In the genomic region with DNA sequence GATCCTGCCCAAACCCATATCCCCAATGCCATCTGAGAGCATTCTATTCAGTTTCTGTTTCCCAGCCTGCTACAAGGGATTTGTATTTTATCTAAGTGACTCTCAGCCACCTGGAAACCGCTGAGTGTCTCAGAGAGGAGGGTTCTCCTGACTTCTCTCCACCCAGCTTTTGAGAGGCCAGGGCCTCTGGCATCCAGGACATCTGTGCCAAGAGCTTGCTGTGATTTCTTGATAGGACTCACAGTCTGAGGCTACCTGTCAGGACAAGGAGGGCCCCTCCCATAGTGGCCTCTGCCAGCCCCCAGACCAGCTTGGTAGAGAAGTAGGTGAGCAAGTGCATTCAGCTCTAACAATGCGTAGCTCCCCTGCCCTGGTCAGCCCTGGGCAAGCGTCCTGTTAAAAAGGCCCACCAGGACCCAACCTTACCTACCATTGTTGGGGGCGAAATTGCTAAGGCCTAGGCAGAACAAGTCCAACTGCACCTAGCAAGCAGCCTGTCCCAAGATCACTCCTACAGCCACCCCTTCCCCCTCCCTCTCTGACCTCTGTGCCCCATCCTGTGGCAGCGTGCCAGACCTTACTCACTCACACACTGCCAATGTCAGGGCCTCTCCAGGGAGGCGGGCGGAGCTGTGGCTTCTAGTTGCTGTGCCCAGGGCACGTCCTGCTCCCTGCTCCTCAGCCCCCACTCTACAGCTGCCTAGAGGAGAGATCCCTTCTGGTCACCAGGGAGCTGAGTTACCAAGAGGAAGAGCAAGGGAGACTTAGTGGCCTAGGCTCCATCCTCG, we compare ENCODE assay signal across 8 mouse cellular contexts. TPM values are rescaled to one million over a fixed set of nuclear protein-coding genes. Genes with fewer than 3 reads are reported as not detected.
DNase-seq lines count a peak whose midpoint lies in the region; ATAC-seq and TF ChIP-seq lines count a peak whose summit lies in the region.

No protein-coding gene starts in this region.

- H3K4me1 ChIP-seq in intestine, embryonic 16.5 days (ENCODE audit: control insufficient read depth, insufficient read depth, low read length) = peaks cover 49% of the 10 kb centered on the region

- H3K27ac ChIP-seq in intestine, embryonic 16.5 days (ENCODE audit: low read length) = peak overlapping the region; percentile 35; the same call in 1 of the 2 replicates
- no peak overlapping the region for H3K27ac ChIP-seq in layer of hippocampus, adult 2 months

- peaks cover 6% of the 10 kb centered on the region; the same call in 1 of the 2 replicates for H3K9me3 ChIP-seq in intestine, embryonic 16.5 days (ENCODE audit: control insufficient read depth, low read length)

- intact Hi-C loops in gastrocnemius, postnatal 14 days (cut with DNase I; ENCODE audit: low total_unique reads) = no loop called here

- no peaks in the 10 kb centered on the region for H3K36me3 ChIP-seq in intestine, embryonic 16.5 days (ENCODE audit: control insufficient read depth, insufficient read depth, low read length)
- no peaks in the 10 kb centered on the region for H3K36me3 ChIP-seq in splenic B cell, adult 2 months (ENCODE audit: control insufficient read depth, insufficient read depth, low read length, poor library complexity, severe bottlenecking)

- TF ChIP-seq CTCF in layer of hippocampus, adult 2 months (conservative IDR thresholded peaks at IDR 0.05) = no peak

- peak; percentile 36 for ATAC-seq in activated CD4-positive, CD25-positive, alpha-beta regulatory T cell, adult 4 months
- ATAC-seq in intestine, embryonic 16.5 days = peak; percentile 49

- DNase-seq in B cell, adult 2 months = peak; percentile 50 to 56
- peak; percentile 76 for DNase-seq in gastrocnemius, postnatal 14 days
- DNase-seq in lung, postnatal 14 days = peak; percentile 75
- DNase-seq in splenic B cell, adult 2 months (ENCODE audit: low read depth, low spot score) = peak; percentile 64
- no peak for DNase-seq in right cerebral cortex, postnatal 14 days
- no peak for DNase-seq in layer of hippocampus, adult 2 months (ENCODE audit: low spot score in 2 of 2)

- no peak overlapping the region for H3K4me3 ChIP-seq in intestine, embryonic 16.5 days (ENCODE audit: low read length)
- H3K4me3 ChIP-seq in layer of hippocampus, adult 2 months = no peak overlapping the region

- 49% methylated on average over 9 of the region's 9 CpGs for WGBS in intestine, embryonic 16.5 days

- H3K9ac ChIP-seq in intestine, embryonic 16.5 days (ENCODE audit: low read depth, low read length) = 0 out of 2 replicates have a peak overlapping the region, but pooled peaks have one; percentile 15

- H3K27me3 ChIP-seq in intestine, embryonic 16.5 days (replicated peaks; ENCODE audit: control insufficient read depth, insufficient read depth, low read length) = no peaks in the 10 kb centered on the region
- no peaks in the 10 kb centered on the region for H3K27me3 ChIP-seq in splenic B cell, adult 2 months (ENCODE audit: control insufficient read depth, insufficient read depth, low read length, poor library complexity, severe bottlenecking)

- H3K4me2 ChIP-seq in intestine, embryonic 16.5 days (ENCODE audit: low read depth, low read length) = no peak overlapping the region

RNA-seq across cellular contexts. Expression of a gene that starts 41.9 kb away (rescaled TPM):
- 1 to 10 TPM; 2.0 to 2.4 TPM for polyA plus RNA-seq in activated CD4-positive, CD25-positive, alpha-beta regulatory T cell, adult 4 months (2017; shearing (Covaris generic))
- 1 to 10 TPM; 4.7 to 5.9 TPM for total RNA-seq in gastrocnemius, postnatal 14 days (2021)
- 9.3 and 10.0 TPM in 2 replicates for polyA plus RNA-seq in intestine, embryonic 16.5 days (2015; fragmentation: Nextera tagmentation; extraction: Ambion mirVana)
- total RNA-seq in layer of hippocampus, adult 2 months (2021) = 10 to 100 TPM; 53.7 to 60.4 TPM

Comparison
In these comparisons a context has a peak if more than half of its experiments do, and no peak if none do; other contexts are left out.
1. DNase-seq: peak in B cell, adult 2 months (2 of 2), gastrocnemius, postnatal 14 days (single experiment), lung, postnatal 14 days (single experiment) and splenic B cell, adult 2 months (single experiment); none in right cerebral cortex, postnatal 14 days (single experiment) and layer of hippocampus, adult 2 months (0 of 2).
2. RNA of a gene that starts 41.9 kb away (total RNA-seq): 53.7 to 60.4 TPM in layer of hippocampus, adult 2 months; 4.7 to 5.9 TPM in gastrocnemius, postnatal 14 days; every median in the first group is over 4 times any median in the second.